Mouse (Mus musculus) midbrain, postnatal 0 days (tissue): Measurements from ENCODE around the gene Gm10184. TPM values are rescaled to one million over a fixed set of nuclear protein-coding genes. Genes with fewer than 3 reads are reported as not detected.

Experiments
- ATAC-seq: fragments of 200-750 bp; cut with Nextera tagmentation; 2 replicates; pipeline ENCODE4 v1.8.0; 2017; ENCODE audit warnings: moderate number of reproducible peaks, mild to moderate bottlenecking, moderate TSS enrichment, moderate library complexity; ENCODE audit not compliant: low FRiP score
- DNase-seq: peaks from one replicate; pipeline ENCODE4 v3.0.0-alpha.2; 2015; ENCODE audit warnings: low spot score
- H3K27ac ChIP-seq: fragments of 300-500 bp; sonication (generic); 2 replicates; pipeline ENCODE4 v1.5.1; 2014; ENCODE audit warnings: low read depth, mild to moderate bottlenecking, low read length, mixed read lengths
- H3K27me3 ChIP-seq: fragments of 300-500 bp; sonication (generic); 2 replicates; pipeline ENCODE4 v1.6.1; 2014; ENCODE audit warnings: low read length, control low read depth, mixed read lengths; ENCODE audit not compliant: insufficient read depth
- H3K36me3 ChIP-seq: fragments of 300-500 bp; sonication (generic); 2 replicates; pipeline ENCODE4 v1.6.1; 2014; ENCODE audit warnings: low read length, control low read depth, mixed read lengths; ENCODE audit not compliant: insufficient read depth
- H3K4me1 ChIP-seq: fragments of 300-500 bp; sonication (generic); 2 replicates; pipeline ENCODE4 v1.6.1; 2014; ENCODE audit warnings: mild to moderate bottlenecking, control low read depth, antibody characterized with exemption, low read length, mixed read lengths; ENCODE audit not compliant: insufficient read depth
- H3K4me2 ChIP-seq: fragments of 300-500 bp; sonication (generic); 2 replicates; pipeline ENCODE4 v1.6.1; 2014; ENCODE audit warnings: low read depth, mild to moderate bottlenecking, low read length, mixed read lengths; ENCODE audit not compliant: poor library complexity, severe bottlenecking
- H3K4me3 ChIP-seq: fragments of 300-500 bp; sonication (generic); 2 replicates; pipeline ENCODE4 v1.5.1; 2014; ENCODE audit warnings: low read depth, mild to moderate bottlenecking, low read length, moderate library complexity
- H3K9ac ChIP-seq: fragments of 300-500 bp; sonication (generic); replicated peaks from 2 replicates; pipeline ENCODE4 v1.6.1; 2014; ENCODE audit warnings: mild to moderate bottlenecking, low read length, moderate library complexity, mixed read lengths; ENCODE audit not compliant: poor library complexity, severe bottlenecking
- H3K9me3 ChIP-seq: fragments of 300-500 bp; sonication (generic); 2 replicates; pipeline ENCODE4 v1.6.1; 2016; ENCODE audit warnings: low read length, control low read depth
- CTCF ChIP-seq: IDR thresholded peaks from 2 replicates; pipeline ENCODE4 v1.5.1; 2016; ENCODE audit warnings: antibody characterized with exemption, mild to moderate bottlenecking
- WGBS: fragments of 180-500 bp; shearing (Covaris S2); extraction: QIAGEN DNeasy Blood & Tissue Kit; methylation state at CpG from one replicate; pipeline ENCODE4 v1.1.7; 2014; 5-methylcytosine and 5-hydroxymethylcytosine counted together
- polyA plus RNA-seq: library from polyadenylated mRNA; unstranded; fragments of >200 nt; fragmentation: Nextera tagmentation; extraction: Ambion mirVana; gene quantifications from 2 replicates; pipeline ENCODE4 v1.2.1, GENCODE M21; 2015
- total RNA-seq: library from RNA; depleted of rRNA; stranded (reverse); fragments of >200 nt; gene quantifications from 2 replicates; pipeline ENCODE4 v1.2.3, GENCODE M21; 2014

The Gm10184 gene
- total and polyA plus RNA-seq, 2 experiments from 2014 or later: 9.2 to 14.4 TPM

- no peaks in the 10 kb centered on the region for H3K9me3 ChIP-seq
- no peak overlapping the region for H3K9ac ChIP-seq
- TF ChIP-seq CTCF: no peak
- WGBS: 75% methylated on average over 3 of the region's 3 CpGs
- H3K4me2 ChIP-seq: no peak overlapping the region
- H3K4me3 ChIP-seq: no peak overlapping the region
- H3K27me3 ChIP-seq: no peaks in the 10 kb centered on the region
- H3K27ac ChIP-seq: no peak overlapping the region
- no peaks in the 10 kb centered on the region for H3K36me3 ChIP-seq
- ATAC-seq (no peak), DNase-seq (peak; percentile 21)
- H3K4me1 ChIP-seq: no peaks in the 10 kb centered on the region
Measured at GRCm38 (mm10) chr17:89899813-89900212, 10.4 kb downstream of the Gm10184 start.

GRCm38 (mm10) chr17:89864996-89865395, 45.3 kb downstream of the Gm10184 start:
- H3K36me3 ChIP-seq: no peaks in the 10 kb centered on the region
- WGBS: 44% methylated on average over 3 of the region's 3 CpGs
- no peak for ATAC-seq
- no peak overlapping the region for H3K27ac ChIP-seq
- no peaks in the 10 kb centered on the region for H3K27me3 ChIP-seq
- H3K9me3 ChIP-seq: no peaks in the 10 kb centered on the region
- no peaks in the 10 kb centered on the region for H3K4me1 ChIP-seq
- no peak for TF ChIP-seq CTCF
- no peak overlapping the region for H3K4me2 ChIP-seq
- H3K9ac ChIP-seq: no peak overlapping the region
- H3K4me3 ChIP-seq: no peak overlapping the region
- DNase-seq: no peak
